Mouse (Mus musculus): ENCODE data around the gene Smad5. TPM values are rescaled to one million over a fixed set of nuclear protein-coding genes. Genes with fewer than 3 reads are reported as not detected.

Gene Smad5
- total RNA-seq, 2 experiments from 2014 or later = 20.6 to 24.3 TPM

DNA sequence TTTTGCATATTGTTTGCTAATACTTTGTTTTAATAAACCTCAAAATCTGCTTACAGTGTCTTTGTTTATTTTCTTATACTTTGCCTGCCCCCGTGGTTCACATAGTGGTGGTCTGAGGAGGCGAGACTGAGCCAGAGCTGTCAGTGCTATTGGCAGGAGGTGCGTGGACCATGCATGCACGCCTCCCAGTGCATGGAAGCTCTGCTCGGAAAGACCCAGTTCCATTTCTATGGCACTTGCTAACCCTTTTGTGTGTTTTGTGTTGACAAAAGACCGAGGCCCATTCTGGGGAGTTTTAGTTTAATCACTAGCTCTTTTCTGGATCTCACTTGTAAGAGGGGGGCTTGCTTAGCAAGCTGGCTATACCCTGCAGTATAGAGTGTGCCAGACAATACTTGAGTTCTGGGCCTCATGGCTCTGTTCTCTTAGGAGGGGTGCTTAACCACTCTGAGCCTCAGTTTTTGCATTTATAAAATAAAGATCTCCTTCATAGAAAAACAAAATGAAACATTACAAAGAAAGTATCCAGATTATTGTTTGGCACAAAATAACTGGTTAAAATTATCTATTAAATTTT lies 39.6 kb downstream of the Smad5 start:
- intact Hi-C loops (cut with DNase I) = no loop called here
- DNase-seq (ENCODE audit: extremely low spot score in 1 of 2, low spot score in 2 of 2) = no peak
- no peak overlapping the region for H3K27ac ChIP-seq
- H3K4me3 ChIP-seq = no peak overlapping the region
- no peak for TF ChIP-seq CTCF (IDR thresholded peaks at IDR 0.05)

DNA sequence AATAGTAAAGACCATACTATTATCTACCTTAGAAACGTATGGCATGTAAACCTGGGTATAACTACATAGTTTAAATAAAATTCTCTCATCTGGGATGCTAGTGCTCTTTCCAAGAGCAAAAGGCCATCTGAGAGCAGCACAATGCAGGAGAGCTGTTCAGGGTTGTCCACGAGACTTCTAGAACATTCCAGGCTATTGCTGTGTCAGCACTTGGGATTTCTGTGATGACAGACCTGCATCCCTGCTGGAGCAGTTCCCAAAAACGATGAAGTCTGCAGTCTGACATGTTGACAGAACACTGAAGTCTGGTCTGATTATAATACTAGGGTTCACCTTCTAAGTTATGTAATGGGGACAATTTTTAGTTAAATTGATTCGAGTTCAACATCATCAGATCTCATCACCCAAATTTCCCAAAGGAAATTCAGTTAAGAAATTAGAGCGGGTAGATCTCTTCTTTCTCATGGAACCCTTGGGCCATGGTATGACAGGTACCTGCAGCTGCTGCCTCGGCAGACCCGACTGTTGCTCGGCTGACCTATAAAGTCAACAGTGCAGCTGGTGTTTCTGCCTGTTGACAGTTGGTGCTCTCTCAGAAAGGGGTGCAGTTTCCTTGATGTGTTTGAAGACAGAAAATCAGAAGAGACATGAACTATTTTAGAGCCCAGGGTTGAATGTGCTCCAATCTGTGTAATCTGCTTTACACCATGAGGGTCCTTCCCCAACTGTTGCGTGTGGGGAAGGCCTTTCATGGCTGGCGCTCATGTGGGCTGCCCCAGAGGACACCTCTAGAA lies 44.1 kb downstream of the Smad5 start:
- no peak overlapping the region for H3K27ac ChIP-seq
- intact Hi-C loops (cut with DNase I) = no loop called here
- no peak for DNase-seq (ENCODE audit: extremely low spot score in 1 of 2, low spot score in 2 of 2)
- TF ChIP-seq CTCF (IDR thresholded peaks at IDR 0.05) = no peak
- no peak overlapping the region for H3K4me3 ChIP-seq

DNA sequence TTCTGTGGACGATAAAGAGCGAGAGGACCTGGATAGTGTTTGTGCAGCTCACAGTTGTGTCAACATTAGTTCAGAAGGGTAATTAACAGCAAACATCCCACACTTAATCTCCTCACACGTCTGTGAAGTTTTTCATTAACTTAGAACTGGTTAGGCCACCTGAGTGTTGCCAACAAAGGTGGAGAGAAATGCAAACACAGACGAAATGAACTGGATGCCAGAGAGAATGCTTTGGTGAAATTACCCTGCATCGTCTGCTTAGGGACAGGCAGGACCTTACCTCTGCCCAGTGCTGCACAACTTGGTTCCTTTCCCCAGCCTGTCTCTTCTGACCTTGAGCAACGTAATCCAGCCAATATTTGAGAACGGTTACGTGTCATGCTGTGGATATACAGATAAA lies 44.7 kb downstream of the Smad5 start:
- intact Hi-C loops (cut with DNase I) = no loop called here
- no peak for TF ChIP-seq CTCF (IDR thresholded peaks at IDR 0.05)
- no peak overlapping the region for H3K27ac ChIP-seq
- no peak overlapping the region for H3K4me3 ChIP-seq
- DNase-seq (ENCODE audit: extremely low spot score in 1 of 2, low spot score in 2 of 2) = no peak

- DNase-seq (ENCODE audit: extremely low spot score in 1 of 2, low spot score in 2 of 2) = no peak
- TF ChIP-seq CTCF (IDR thresholded peaks at IDR 0.05) = no peak
- intact Hi-C loops (cut with DNase I) = no loop called here
- H3K27ac ChIP-seq = no peak overlapping the region
- no peak overlapping the region for H3K4me3 ChIP-seq
These were observed 46.6 kb downstream of the Smad5 start for GRCm38 (mm10) chr13:56749377-56749776.

DNA sequence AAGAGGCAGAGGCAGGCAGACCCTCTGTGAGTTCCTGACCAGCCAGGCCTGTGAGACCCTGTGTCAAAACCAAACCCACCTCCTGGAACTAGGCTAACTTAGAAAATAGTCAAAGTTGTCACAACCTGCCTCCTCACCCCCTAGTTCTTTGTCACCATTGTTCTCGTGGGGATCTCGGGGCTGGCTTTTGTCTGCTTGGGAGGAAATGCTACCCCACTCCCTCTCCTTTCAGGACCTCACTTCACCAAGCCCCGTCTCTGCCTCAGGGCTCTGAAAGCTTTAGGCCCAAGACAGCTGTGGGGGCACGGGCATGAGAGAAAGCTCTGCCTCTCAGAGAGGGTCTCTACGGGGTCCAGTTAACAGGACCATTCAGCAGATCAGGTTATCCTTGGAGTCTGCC lies 49.0 kb downstream of the Smad5 start:
- Histone ChIP-seq H3K4me3 (no peak overlapping the region), H3K27ac (no peak overlapping the region)
- TF ChIP-seq CTCF (IDR thresholded peaks at IDR 0.05) = no peak
- intact Hi-C loops (cut with DNase I) = no loop called here
- no peak for DNase-seq (ENCODE audit: extremely low spot score in 1 of 2, low spot score in 2 of 2)

GRCm38 (mm10) chr13:56752474-56753191 lies 49.8 kb downstream of the Smad5 start:
- H3K27ac ChIP-seq = no peak overlapping the region; the same call in 1 of the 2 replicates
- no peak for DNase-seq (ENCODE audit: extremely low spot score in 1 of 2, low spot score in 2 of 2)
- intact Hi-C loops (cut with DNase I) = no loop called here
- H3K4me3 ChIP-seq = peak overlapping the region; percentile 34
- TF ChIP-seq CTCF (IDR thresholded peaks at IDR 0.05) = no peak

DNA sequence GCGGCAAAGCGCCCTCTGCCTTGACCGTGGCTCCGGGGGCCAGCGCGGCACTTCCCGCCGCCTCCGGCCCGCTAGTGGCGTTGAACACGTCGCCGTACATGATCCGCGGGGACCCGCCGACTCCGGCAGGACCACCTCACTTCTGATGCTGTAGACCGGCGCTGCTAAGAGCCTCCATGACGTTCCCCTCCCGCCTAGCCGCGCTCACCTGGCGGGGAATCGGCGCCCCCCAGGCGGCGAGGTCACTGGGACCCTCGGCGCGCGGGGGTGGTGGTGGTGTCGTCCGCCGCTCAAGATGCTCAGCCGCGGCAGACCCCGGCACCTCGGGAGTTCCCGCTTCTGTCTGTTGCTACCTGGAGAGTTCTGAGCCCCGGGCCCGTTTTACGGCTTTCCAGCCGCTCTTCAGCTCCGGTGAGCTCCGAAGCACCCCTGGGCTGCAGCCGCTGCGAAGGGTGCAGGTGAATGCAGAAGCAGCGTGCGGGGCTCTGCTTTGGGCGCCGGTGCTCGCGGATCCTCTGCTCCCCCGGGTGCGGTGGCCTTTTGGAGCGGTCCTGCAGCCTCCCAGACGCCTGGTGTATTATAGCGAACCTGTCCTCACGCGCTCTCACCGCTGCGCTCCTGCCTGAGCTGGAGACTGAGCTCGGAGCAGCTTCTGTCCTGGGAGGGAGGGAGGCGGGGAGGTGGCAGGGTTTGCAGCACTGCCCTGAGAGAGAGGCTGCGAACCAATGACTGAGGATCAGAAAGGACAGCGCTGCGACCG lies 50.6 kb downstream of the Smad5 start, which contains the start of gene Gm45623:
Gene Gm45623, minus strand, starts transcription at position 636 of the 760 bp plus-strand sequence.
- Histone ChIP-seq H3K27ac (no peak within 1 kb of the TSS; the same call in 1 of the 2 replicates), H3K4me3 (peak within 1 kb of the TSS; percentile 34)
- TF ChIP-seq CTCF (IDR thresholded peaks at IDR 0.05) = no peak
- intact Hi-C loops (cut with DNase I) = no loop called here
- DNase-seq (ENCODE audit: extremely low spot score in 1 of 2, low spot score in 2 of 2) = no peak

- no peak for DNase-seq (ENCODE audit: extremely low spot score in 1 of 2, low spot score in 2 of 2)
- intact Hi-C loops (cut with DNase I) = loop anchor here (5.0 kb wide), 1 partner anchor 279 kb away; no protein-coding TSS in a partner anchor
- Histone ChIP-seq H3K27ac (no peak overlapping the region), H3K4me3 (no peak overlapping the region)
- TF ChIP-seq CTCF (IDR thresholded peaks at IDR 0.05) = peak; percentile 37
These were observed 53.1 kb downstream of the Smad5 start for GRCm38 (mm10) chr13:56755871-56756270.

- intact Hi-C loops (cut with DNase I) = loop anchor here (5.0 kb wide), 1 partner anchor 280 kb away; no protein-coding TSS in a partner anchor
- no peak for TF ChIP-seq CTCF (IDR thresholded peaks at IDR 0.05)
These were observed 54.4 kb downstream of the Smad5 start for GRCm38 (mm10) chr13:56757201-56757600.

DNA sequence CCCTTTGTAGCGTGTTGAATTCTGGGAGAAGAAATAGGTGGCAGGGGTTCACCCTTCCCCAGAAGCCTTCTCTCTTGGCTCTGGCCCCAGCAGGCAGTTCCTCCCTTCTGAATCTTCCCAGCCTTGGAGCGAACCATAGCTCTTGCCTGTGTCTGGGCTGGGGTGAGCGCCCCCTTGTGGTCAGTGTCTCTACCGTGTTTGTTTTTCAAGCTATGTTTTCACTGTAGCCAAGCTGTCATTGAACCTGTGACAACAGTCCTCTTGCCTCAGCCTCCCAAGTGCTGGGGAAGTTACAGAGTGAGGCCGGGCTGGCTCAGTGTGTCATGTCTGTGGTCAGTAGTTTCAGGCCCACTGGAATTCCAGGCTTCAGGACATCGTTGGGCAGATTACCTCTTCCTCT lies 55.7 kb downstream of the Smad5 start:
- H3K27ac ChIP-seq = no peak overlapping the region
- intact Hi-C loops (cut with DNase I) = loop anchor here (5.0 kb wide), 1 partner anchor 281 kb away; no protein-coding TSS in a partner anchor
- TF ChIP-seq CTCF (IDR thresholded peaks at IDR 0.05) = peak; percentile 85
- DNase-seq (ENCODE audit: extremely low spot score in 1 of 2, low spot score in 2 of 2) = peak; percentile 73
- H3K4me3 ChIP-seq = no peak overlapping the region

More at GRCm38 (mm10) chr13:56757201-56757600, 54.4 kb downstream of the Smad5 start:
- Histone ChIP-seq H3K27ac (no peak overlapping the region), H3K4me3 (no peak overlapping the region)
- DNase-seq (ENCODE audit: extremely low spot score in 1 of 2, low spot score in 2 of 2) = no peak

GRCm38 (mm10) chr13:56762446-56763229 lies 59.8 kb downstream of the Smad5 start:
- Histone ChIP-seq H3K4me3 (no peak overlapping the region), H3K27ac (no peak overlapping the region)
- no peak for DNase-seq (ENCODE audit: extremely low spot score in 1 of 2, low spot score in 2 of 2)
- no peak for TF ChIP-seq CTCF (IDR thresholded peaks at IDR 0.05)
- intact Hi-C loops (cut with DNase I) = no loop called here

All from left cerebral cortex, adult 2 months (tissue).